Mouse (Mus musculus) liver, embryonic 16.5 days (tissue): ENCODE data around the gene Gbp2b. TPM values are rescaled to one million over a fixed set of nuclear protein-coding genes. Genes with fewer than 3 reads are reported as not detected.
A peak's percentile ranks its signal among the peaks of the same experiment; 100 is the strongest.

ENCODE experiments used
- ATAC-seq: fragments of 200-750 bp; cut with Nextera tagmentation; 2 replicates; pipeline ENCODE4 v1.8.0; 2017; ENCODE audit warnings: low read depth, mild to moderate bottlenecking, moderate number of reproducible peaks, moderate library complexity
- H3K27ac ChIP-seq: fragments of 300-500 bp; sonication (generic); 2 replicates; pipeline ENCODE4 v1.5.1; 2014; ENCODE audit warnings: mild to moderate bottlenecking, low read length
- H3K27me3 ChIP-seq: fragments of 300-500 bp; sonication (generic); 2 replicates; pipeline ENCODE4 v1.6.1; 2014; ENCODE audit warnings: low read depth, low read length, mixed read lengths; ENCODE audit not compliant: control insufficient read depth, insufficient read depth
- H3K36me3 ChIP-seq: fragments of 300-500 bp; sonication (generic); 2 replicates; pipeline ENCODE4 v1.6.1; 2014; ENCODE audit warnings: mild to moderate bottlenecking; ENCODE audit not compliant: control insufficient read depth, insufficient read depth
- H3K4me1 ChIP-seq: fragments of 300-500 bp; sonication (generic); 2 replicates; pipeline ENCODE4 v1.6.1; 2014; ENCODE audit warnings: low read depth, low read length, mixed read lengths; ENCODE audit not compliant: control insufficient read depth
- H3K4me2 ChIP-seq: fragments of 300-500 bp; sonication (generic); 2 replicates; pipeline ENCODE4 v1.6.1; 2014; ENCODE audit warnings: low read depth, low read length, mixed read lengths
- H3K4me3 ChIP-seq: fragments of 300-500 bp; sonication (generic); 2 replicates; pipeline ENCODE4 v1.5.1; 2014; ENCODE audit warnings: low read depth, mild to moderate bottlenecking, low read length
- H3K9ac ChIP-seq: fragments of 300-500 bp; sonication (generic); 2 replicates; pipeline ENCODE4 v1.6.1; 2014; ENCODE audit warnings: low read depth, low read length
- H3K9me3 ChIP-seq: fragments of 300-500 bp; sonication (generic); replicated peaks from 2 replicates; pipeline ENCODE4 v1.6.1; 2016; ENCODE audit warnings: low read length; ENCODE audit not compliant: control insufficient read depth
- WGBS: fragments of 180-500 bp; shearing (Covaris S2); extraction: QIAGEN DNeasy Blood & Tissue Kit; methylation state at CpG from one replicate; pipeline ENCODE4 v1.1.7; 2014; ENCODE audit not compliant: insufficient replicate concordance; 5-methylcytosine and 5-hydroxymethylcytosine counted together
- polyA plus RNA-seq: library from polyadenylated mRNA; unstranded; fragments of >200 nt; fragmentation: Nextera tagmentation; extraction: Ambion mirVana; gene quantifications from 2 replicates; pipeline ENCODE4 v1.2.1, GENCODE M21; 2015

Gbp2b gene
- polyA plus RNA-seq, result not detected in 2 replicates

DNA sequence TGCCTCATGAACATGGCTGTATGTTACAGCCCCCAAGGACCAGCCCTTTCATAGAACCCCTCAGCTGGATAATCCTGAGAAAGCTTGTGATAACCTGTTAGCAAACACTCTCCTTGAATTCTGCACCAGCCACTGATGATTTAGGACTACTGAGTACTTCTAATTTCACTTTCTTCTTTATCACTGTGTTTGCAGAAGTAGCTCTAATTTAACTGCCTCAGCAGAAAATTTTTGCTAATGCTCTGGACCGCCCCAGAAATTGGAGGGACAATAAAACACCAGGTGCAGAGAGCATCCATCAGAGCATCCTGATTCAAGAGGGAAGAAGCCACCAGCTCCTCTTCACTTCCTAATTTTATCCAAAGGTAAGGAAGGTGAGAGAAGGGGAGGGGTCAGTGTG, at the start of gene Gbp2b:
TSS of gene Gbp2b (plus strand) at position 301 of the 400 bp plus-strand sequence.
- Histone ChIP-seq H3K36me3 (no peaks in the 10 kb centered on the region), H3K4me3 (no peak within 1 kb of the TSS), H3K27ac (no peak within 1 kb of the TSS), H3K9ac (no peak within 1 kb of the TSS), H3K27me3 (no peaks in the 10 kb centered on the region), H3K4me2 (no peak within 1 kb of the TSS), H3K9me3 (no peaks in the 10 kb centered on the region), H3K4me1 (no peaks in the 10 kb centered on the region)
- no peak for ATAC-seq
- WGBS, result 51% methylated on average over 1 of the region's 1 CpGs

GRCm38 (mm10) chr3:142546690-142547089, 48.0 kb upstream of the Gbp2b start:
- ATAC-seq, result no peak
- Histone ChIP-seq H3K27ac (no peak overlapping the region), H3K4me2 (no peak overlapping the region), H3K9ac (no peak overlapping the region), H3K4me1 (no peaks in the 10 kb centered on the region), H3K27me3 (no peaks in the 10 kb centered on the region), H3K9me3 (no peaks in the 10 kb centered on the region), H3K4me3 (no peak overlapping the region), H3K36me3 (no peaks in the 10 kb centered on the region)
- 61% methylated on average over 3 of the region's 3 CpGs for WGBS

GRCm38 (mm10) chr3:142550052-142550676, 44.5 kb upstream of the Gbp2b start:
- ATAC-seq, result no peak
- H3K9ac ChIP-seq, result no peak overlapping the region
- WGBS, result 56% methylated on average over 3 of the region's 3 CpGs
- no peaks in the 10 kb centered on the region for H3K36me3 ChIP-seq
- no peak overlapping the region for H3K4me3 ChIP-seq
- H3K4me1 ChIP-seq, result no peaks in the 10 kb centered on the region
- no peak overlapping the region for H3K27ac ChIP-seq
- H3K9me3 ChIP-seq, result no peaks in the 10 kb centered on the region
- H3K27me3 ChIP-seq, result no peaks in the 10 kb centered on the region
- H3K4me2 ChIP-seq, result no peak overlapping the region

DNA sequence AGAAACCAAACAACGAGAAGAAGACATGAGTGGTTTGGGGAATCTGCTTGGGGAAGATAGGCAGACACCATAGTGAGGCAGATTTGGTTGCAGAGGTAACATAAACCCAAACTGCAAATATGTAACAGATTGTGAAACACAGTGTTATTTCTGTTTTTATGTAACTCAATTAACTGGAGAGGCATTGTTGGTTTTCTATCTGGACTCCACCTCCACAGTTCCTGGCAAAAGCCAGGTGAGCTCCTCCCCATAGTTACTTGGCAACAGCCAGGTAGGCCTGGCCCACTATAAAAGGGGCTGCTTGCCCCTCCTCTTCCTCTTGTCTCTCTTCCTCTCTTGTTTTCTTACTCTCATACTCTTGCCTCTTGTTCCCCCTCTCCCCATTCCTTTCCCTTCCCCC, 40.0 kb upstream of the Gbp2b start:
- H3K9me3 ChIP-seq, result no peaks in the 10 kb centered on the region
- ATAC-seq, result no peak
- no peaks in the 10 kb centered on the region for H3K4me1 ChIP-seq
- no peaks in the 10 kb centered on the region for H3K27me3 ChIP-seq
- H3K36me3 ChIP-seq, result no peaks in the 10 kb centered on the region
- 55% methylated on average over 1 of the region's 1 CpGs for WGBS
- no peak overlapping the region for H3K27ac ChIP-seq
- no peak overlapping the region for H3K4me3 ChIP-seq
- H3K9ac ChIP-seq, result no peak overlapping the region
- H3K4me2 ChIP-seq, result no peak overlapping the region

DNA sequence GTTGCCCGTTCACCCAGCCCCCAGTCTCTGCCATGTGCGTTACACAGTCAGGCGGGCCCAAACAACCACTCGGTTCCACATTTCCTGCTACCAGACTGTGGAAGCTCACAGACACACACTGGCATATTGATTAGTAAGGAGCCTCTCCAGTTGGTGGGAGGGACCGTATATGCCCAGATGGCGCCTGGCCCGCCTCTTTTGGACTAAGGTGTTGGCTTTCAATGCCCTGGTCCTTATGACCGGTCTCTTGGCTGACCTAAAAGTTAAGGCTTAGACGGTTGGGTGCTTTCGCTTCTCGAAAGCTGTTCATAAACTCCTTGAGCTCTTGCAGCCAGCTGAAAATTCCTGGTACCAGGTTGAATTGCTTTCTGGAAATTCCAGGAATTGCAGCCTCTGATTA, 39.0 kb upstream of the Gbp2b start:
- H3K9ac ChIP-seq, result no peak overlapping the region
- H3K36me3 ChIP-seq, result no peaks in the 10 kb centered on the region
- no peak overlapping the region for H3K4me3 ChIP-seq
- H3K4me2 ChIP-seq, result no peak overlapping the region
- WGBS, result 66% methylated on average over 11 of the region's 11 CpGs
- no peak overlapping the region for H3K27ac ChIP-seq
- no peaks in the 10 kb centered on the region for H3K9me3 ChIP-seq
- no peak for ATAC-seq
- peaks cover 2% of the 10 kb centered on the region; the same call in 1 of the 2 replicates for H3K4me1 ChIP-seq
- H3K27me3 ChIP-seq, result no peaks in the 10 kb centered on the region

GRCm38 (mm10) chr3:142559632-142560228, 34.9 kb upstream of the Gbp2b start, which contains the start of gene Gbp3:
Gene Gbp3 (plus strand): TSS chr3:142560026.
- Histone ChIP-seq H3K4me3 (peak within 1 kb of the TSS; percentile 49), H3K9me3 (no peaks in the 10 kb centered on the region), H3K36me3 (no peaks in the 10 kb centered on the region), H3K27me3 (no peaks in the 10 kb centered on the region), H3K9ac (no peak within 1 kb of the TSS), H3K27ac (peak within 1 kb of the TSS; percentile 25; the same call in 1 of the 2 replicates), H3K4me2 (peak within 1 kb of the TSS; percentile 53), H3K4me1 (peaks cover 2% of the 10 kb centered on the region; the same call in 1 of the 2 replicates)
- WGBS, result 9% methylated on average over 3 of the region's 3 CpGs
- no peak for ATAC-seq

- WGBS, result 4% methylated on average over 12 of the region's 12 CpGs
- H3K27ac ChIP-seq, result peak overlapping the region; percentile 25; the same call in 1 of the 2 replicates
- peak overlapping the region; percentile 49 for H3K4me3 ChIP-seq
- ATAC-seq, result peak; percentile 54; the same call in 1 of the 2 replicates
- H3K27me3 ChIP-seq, result no peaks in the 10 kb centered on the region
- H3K4me2 ChIP-seq, result peak overlapping the region; percentile 53
- peaks cover 2% of the 10 kb centered on the region; the same call in 1 of the 2 replicates for H3K4me1 ChIP-seq
- no peaks in the 10 kb centered on the region for H3K36me3 ChIP-seq
- H3K9ac ChIP-seq, result no peak overlapping the region
- H3K9me3 ChIP-seq, result no peaks in the 10 kb centered on the region
Measured at GRCm38 (mm10) chr3:142560296-142560948, 34.2 kb upstream of the Gbp2b start.

DNA sequence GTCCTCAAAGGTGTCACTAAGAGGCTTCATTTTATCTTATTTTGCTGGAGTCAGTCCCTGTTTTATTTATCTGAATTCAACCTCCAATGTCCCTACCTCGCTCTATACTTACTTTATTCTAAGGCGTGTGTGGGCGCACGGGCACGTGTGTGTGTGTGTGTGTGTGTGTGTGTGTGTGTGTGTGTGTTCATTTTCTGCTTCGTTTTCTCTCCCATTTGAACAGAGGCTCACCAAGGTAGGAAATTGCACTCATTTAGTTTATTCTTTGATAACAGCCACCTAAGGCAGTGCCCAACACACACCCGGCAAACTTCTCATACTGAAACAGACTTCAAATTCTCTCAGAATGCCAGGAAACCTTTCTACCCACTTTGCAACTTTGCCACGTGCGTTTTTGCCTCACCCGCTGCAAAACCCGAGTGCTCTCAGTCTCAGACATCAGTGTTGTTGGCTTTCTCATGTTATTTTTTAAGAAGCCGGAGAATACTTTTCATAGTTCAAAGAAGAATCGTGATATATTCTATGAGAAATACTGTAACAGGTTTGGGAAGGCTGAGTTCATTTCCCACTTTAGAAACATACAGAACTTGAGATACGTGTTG, 33.5 kb upstream of the Gbp2b start:
- Histone ChIP-seq H3K9me3 (no peaks in the 10 kb centered on the region), H3K4me1 (peaks cover 2% of the 10 kb centered on the region; the same call in 1 of the 2 replicates), H3K36me3 (no peaks in the 10 kb centered on the region), H3K27me3 (no peaks in the 10 kb centered on the region), H3K9ac (no peak overlapping the region), H3K4me2 (0 out of 2 replicates have a peak overlapping the region, but pooled peaks have one; percentile 53), H3K27ac (no peak overlapping the region), H3K4me3 (no peak overlapping the region)
- WGBS, result 66% methylated on average over 14 of the region's 14 CpGs
- ATAC-seq, result no peak
